ENCODE assay signal across 40 mouse cellular contexts in genomic region chr7:16700583-16700982, GRCm38 (mm10). TPM values are rescaled to one million over a fixed set of nuclear protein-coding genes. Genes with fewer than 3 reads are reported as not detected.
DNase-seq lines count a peak whose midpoint lies in the region; ATAC-seq and TF ChIP-seq lines count a peak whose summit lies in the region.
"Had no signal": no experiment of that assay in that cellular context is flagged by ENCODE, and none has a peak within 500 bp of the region (broad histone marks: within the 10 kb centered on the region; RNA-seq: fewer than 3 reads in every experiment).

No protein-coding gene starts in this region.

- peak; percentile 67 for ATAC-seq in lung, postnatal 0 days
- ATAC-seq: activated CD4-positive, CD25-positive, alpha-beta regulatory T cell, adult 4 months; forebrain, embryonic 16.5 days; midbrain, embryonic 16.5 days had no signal

- no peak overlapping the region for H3K27ac ChIP-seq in lung, postnatal 0 days (ENCODE audit: low read length)
- H3K27ac ChIP-seq in bone marrow macrophage, adult 2 months (ENCODE audit: insufficient read depth, low read depth, low read length): peak overlapping the region; percentile 52
- H3K27ac ChIP-seq: embryonic facial prominence, embryonic 12.5 days; forebrain, embryonic 10.5 days; hindbrain, embryonic 14.5 days; liver, embryonic 13.5 days; neural tube, embryonic 12.5 days; stomach, postnatal 0 days had no signal

- no peaks in the 10 kb centered on the region for H3K36me3 ChIP-seq in lung, postnatal 0 days (ENCODE audit: insufficient read depth, low read length)
- H3K36me3 ChIP-seq: embryonic facial prominence, embryonic 12.5 days; forebrain, embryonic 10.5 days; liver, embryonic 13.5 days; neural tube, embryonic 12.5 days had no signal

- no peaks in the 10 kb centered on the region for H3K4me1 ChIP-seq in lung, postnatal 0 days (ENCODE audit: insufficient read depth, low read depth, low read length)
- peaks cover 16% of the 10 kb centered on the region for H3K4me1 ChIP-seq in bone marrow macrophage, adult 2 months (ENCODE audit: control insufficient read depth, insufficient read depth, low read length)
- H3K4me1 ChIP-seq: embryonic facial prominence, embryonic 12.5 days; forebrain, embryonic 10.5 days; liver, embryonic 13.5 days; neural tube, embryonic 12.5 days had no signal

- H3K4me2 ChIP-seq in lung, postnatal 0 days (replicated peaks; ENCODE audit: low read depth, low read length): no peak overlapping the region
- H3K4me2 ChIP-seq: embryonic facial prominence, embryonic 12.5 days; hindbrain, embryonic 14.5 days; liver, embryonic 13.5 days; lung, embryonic 14.5 days; midbrain, embryonic 11.5 days; neural tube, embryonic 12.5 days had no signal

- peak; percentile 17 for DNase-seq in heart, adult 8-10 months (ENCODE audit: low spot score)
- DNase-seq in heart, postnatal 36 days: no peak
- DNase-seq in lung, postnatal 0 days (ENCODE audit: low spot score): peak; percentile 56
- DNase-seq in lung, adult 18-20 months: no peak
- peak; percentile 15 for DNase-seq in skeletal muscle tissue, adult 2 months (ENCODE audit: low read depth, low spot score)
- DNase-seq in layer of hippocampus, adult 9-11 months: no peak
- no peak for DNase-seq in kidney, postnatal 10 days
- DNase-seq: adrenal gland, adult 8-10 months; cerebellum, adult 11 months; cerebellum, adult 9-11 months; embryo, embryonic 11 days; kidney, adult 11 months; kidney, postnatal 4 days; layer of hippocampus, postnatal 36 days; left cerebral cortex, postnatal 4 days; liver, embryonic 13.5 days; lung, embryonic 14.5 days; lung, postnatal 36 days; right cerebral cortex, adult 18-20 months; thymus, adult 18-20 months; thymus, postnatal 25 days had no signal

- no peak overlapping the region for H3K4me3 ChIP-seq in lung, postnatal 0 days (ENCODE audit: low read depth, low read length)
- H3K4me3 ChIP-seq in bone marrow macrophage, adult 2 months (ENCODE audit: insufficient read depth, low read length): no peak overlapping the region
- H3K4me3 ChIP-seq: embryonic facial prominence, embryonic 12.5 days; forebrain, embryonic 10.5 days; liver, embryonic 13.5 days; neural tube, embryonic 12.5 days had no signal

- no peak for TF ChIP-seq CTCF in lung, postnatal 0 days (IDR thresholded peaks at IDR 0.05)
- TF ChIP-seq CTCF in bone marrow macrophage, adult 2 months (IDR thresholded peaks at IDR 0.05; ENCODE audit: low read depth, low read length): no peak

- H3K27me3 ChIP-seq in lung, postnatal 0 days (replicated peaks; ENCODE audit: insufficient read depth, low read length): no peaks in the 10 kb centered on the region
- H3K27me3 ChIP-seq: embryonic facial prominence, embryonic 12.5 days; liver, embryonic 13.5 days; neural tube, embryonic 12.5 days had no signal

- no peak for TF ChIP-seq EP300 in lung, postnatal 0 days (IDR thresholded peaks at IDR 0.05)

- no peak overlapping the region for H3K9ac ChIP-seq in lung, postnatal 0 days (replicated peaks; ENCODE audit: low read depth)
- H3K9ac ChIP-seq: embryonic facial prominence, embryonic 12.5 days; hindbrain, embryonic 14.5 days; liver, embryonic 13.5 days; lung, embryonic 14.5 days; neural tube, embryonic 12.5 days had no signal

- intact Hi-C loops in heart, postnatal 36 days (cut with DNase I): no loop called here

- WGBS in lung, postnatal 0 days: 45% methylated on average over 5 of the region's 5 CpGs

- no peaks in the 10 kb centered on the region for H3K9me3 ChIP-seq in lung, postnatal 0 days (ENCODE audit: low read length)
- H3K9me3 ChIP-seq: embryonic facial prominence, embryonic 12.5 days; forebrain, embryonic 10.5 days; liver, embryonic 13.5 days; neural tube, embryonic 12.5 days had no signal

- no peak for TF ChIP-seq POLR2A in bone marrow macrophage, adult 2 months (IDR thresholded peaks at IDR 0.05; ENCODE audit: borderline replicate concordance, low read depth, low read length)

RNA-seq across cellular contexts. Expression of gene Ceacam9, which starts 21.1 kb away (rescaled TPM):
- total RNA-seq in heart, adult 8-10 months (2022): not detected
- not detected for total RNA-seq in heart, postnatal 36 days (2021)
- not detected in 2 replicates for polyA plus RNA-seq in lung, postnatal 0 days (2015; fragmentation: Nextera tagmentation; extraction: Ambion mirVana)
- polyA plus RNA-seq in bone marrow macrophage, adult 2 months (2012; ENCODE audit: insufficient read depth, insufficient read length, missing spikeins): not detected in 2 replicates
- total RNA-seq: adrenal gland, adult 8-10 months; adrenal gland, postnatal 4 days; gastrocnemius, adult 8-10 months; hematopoietic stem cell, adult 5-6 weeks; layer of hippocampus, adult 8-10 months; layer of hippocampus, postnatal 36 days; left cerebral cortex, postnatal 4 days; megakaryocyte, adult 5-6 weeks had no signal
- polyA plus RNA-seq: activated CD4-positive, CD25-positive, alpha-beta regulatory T cell, adult 4 months; embryonic facial prominence, embryonic 12.5 days; forebrain, embryonic 10.5 days; hindbrain, embryonic 14.5 days; kidney, embryonic 16.5 days; liver, embryonic 13.5 days; lung, embryonic 14.5 days; midbrain, embryonic 11.5 days; neural tube, embryonic 12.5 days; spleen, adult 2 months; stomach, postnatal 0 days had no signal

RNA-seq across cellular contexts. Expression of gene Ceacam15, which starts 25.1 kb away (rescaled TPM):
- total RNA-seq in heart, adult 8-10 months (2022): not detected
- not detected for total RNA-seq in heart, postnatal 36 days (2021)
- not detected in 2 replicates for polyA plus RNA-seq in lung, postnatal 0 days (2015; fragmentation: Nextera tagmentation; extraction: Ambion mirVana)
- polyA plus RNA-seq in bone marrow macrophage, adult 2 months (2012; ENCODE audit: insufficient read depth, insufficient read length, missing spikeins): not detected in 2 replicates
- total RNA-seq: adrenal gland, adult 8-10 months; adrenal gland, postnatal 4 days; gastrocnemius, adult 8-10 months; hematopoietic stem cell, adult 5-6 weeks; layer of hippocampus, adult 8-10 months; layer of hippocampus, postnatal 36 days; left cerebral cortex, postnatal 4 days; megakaryocyte, adult 5-6 weeks had no signal
- polyA plus RNA-seq: embryonic facial prominence, embryonic 12.5 days; forebrain, embryonic 10.5 days; forebrain, embryonic 16.5 days; gonadal fat pad, adult 2 months; hindbrain, embryonic 14.5 days; kidney, embryonic 16.5 days; limb, embryonic 14.5 days; liver, embryonic 13.5 days; lung, embryonic 14.5 days; midbrain, embryonic 11.5 days; midbrain, embryonic 16.5 days; neural tube, embryonic 12.5 days; spleen, adult 2 months; stomach, postnatal 0 days had no signal

RNA-seq across cellular contexts. Expression of gene Ap2s1, which starts 37.6 kb away (rescaled TPM):
- 10 to 100 TPM; 65.2 to 74.9 (median 70.8) TPM for total RNA-seq in heart, adult 8-10 months (2022)
- total RNA-seq in heart, postnatal 36 days (2021): 10 to 100 TPM; 80.0 to 81.8 TPM
- polyA plus RNA-seq in lung, postnatal 0 days (2015; fragmentation: Nextera tagmentation; extraction: Ambion mirVana): 240 and 261 TPM in 2 replicates
- polyA plus RNA-seq in bone marrow macrophage, adult 2 months (2012; ENCODE audit: insufficient read depth, insufficient read length, missing spikeins): 286 and 287 TPM in 2 replicates

Comparison
In these comparisons a context has a peak if more than half of its experiments do, and no peak if none do; other contexts are left out.
1. DNase-seq: peak in heart, adult 8-10 months (single experiment), lung, postnatal 0 days (single experiment) and skeletal muscle tissue, adult 2 months (single experiment); none in heart, postnatal 36 days (0 of 2), lung, adult 18-20 months (0 of 2), layer of hippocampus, adult 9-11 months (single experiment) and kidney, postnatal 10 days (single experiment).